Mouse (Mus musculus) kidney, embryonic 16.5 days (tissue): ENCODE measurements around the gene Gkn3. TPM values are rescaled to one million over a fixed set of nuclear protein-coding genes. Genes with fewer than 3 reads are reported as not detected.

Experiments
- ATAC-seq: fragments of 200-750 bp; cut with Nextera tagmentation; 2 replicates; pipeline ENCODE4 v1.8.0; 2017; ENCODE audit warnings: moderate TSS enrichment; ENCODE audit not compliant: low FRiP score, low TSS enrichment
- H3K27ac ChIP-seq: fragments of 300-500 bp; sonication (generic); 2 replicates; pipeline ENCODE4 v1.5.1; 2014; ENCODE audit warnings: low read length
- H3K27me3 ChIP-seq: fragments of 300-500 bp; sonication (generic); 2 replicates; pipeline ENCODE4 v1.6.1; 2014; ENCODE audit warnings: low read length, control low read depth, mixed read lengths; ENCODE audit not compliant: insufficient read depth
- H3K36me3 ChIP-seq: fragments of 300-500 bp; sonication (generic); 2 replicates; pipeline ENCODE4 v1.6.1; 2014; ENCODE audit warnings: low read length, control low read depth, mixed read lengths; ENCODE audit not compliant: insufficient read depth
- H3K4me1 ChIP-seq: fragments of 300-500 bp; sonication (generic); 2 replicates; pipeline ENCODE4 v1.6.1; 2014; ENCODE audit warnings: low read length, control low read depth, mixed read lengths; ENCODE audit not compliant: insufficient read depth
- H3K4me2 ChIP-seq: fragments of 300-500 bp; sonication (generic); replicated peaks from 2 replicates; pipeline ENCODE4 v1.6.1; 2014; ENCODE audit warnings: low read depth, low read length
- H3K4me3 ChIP-seq: fragments of 300-500 bp; sonication (generic); 2 replicates; pipeline ENCODE4 v1.5.1; 2014; ENCODE audit warnings: mild to moderate bottlenecking, low read length
- H3K9ac ChIP-seq: fragments of 300-500 bp; sonication (generic); replicated peaks from 2 replicates; pipeline ENCODE4 v1.6.1; 2014; ENCODE audit warnings: low read length
- H3K9me3 ChIP-seq: fragments of 300-500 bp; sonication (generic); 2 replicates; pipeline ENCODE4 v1.6.1; 2016; ENCODE audit warnings: low read length, control low read depth
- WGBS: fragments of 180-500 bp; shearing (Covaris S2); extraction: QIAGEN DNeasy Blood & Tissue Kit; methylation state at CpG from one replicate; pipeline ENCODE4 v1.1.7; 2014; 5-methylcytosine and 5-hydroxymethylcytosine counted together
- polyA plus RNA-seq: library from polyadenylated mRNA; unstranded; fragments of >200 nt; fragmentation: Nextera tagmentation; extraction: Ambion mirVana; gene quantifications from 2 replicates; pipeline ENCODE4 v1.2.1, GENCODE M21; 2015

The Gkn3 gene
- polyA plus RNA-seq, 1 experiment from 2014 or later = 0.56 TPM

GRCm38 (mm10) chr6:87373057-87373456 lies 15.7 kb downstream of the Gkn3 start, which contains the start of gene Gkn2:
Gene Gkn2 (plus strand): TSS chr6:87373357.
- no peak within 1 kb of the TSS for H3K4me3 ChIP-seq
- no peaks in the 10 kb centered on the region for H3K4me1 ChIP-seq
- 86% methylated on average over 9 of the region's 9 CpGs for WGBS
- no peak for ATAC-seq
- H3K4me2 ChIP-seq = no peak within 1 kb of the TSS
- H3K36me3 ChIP-seq = no peaks in the 10 kb centered on the region
- H3K9me3 ChIP-seq = no peaks in the 10 kb centered on the region
- H3K27ac ChIP-seq = no peak within 1 kb of the TSS
- no peak within 1 kb of the TSS for H3K9ac ChIP-seq
- H3K27me3 ChIP-seq = no peaks in the 10 kb centered on the region

- Histone ChIP-seq H3K4me1 (no peaks in the 10 kb centered on the region), H3K36me3 (no peaks in the 10 kb centered on the region), H3K4me2 (no peak overlapping the region), H3K9ac (no peak overlapping the region), H3K9me3 (no peaks in the 10 kb centered on the region), H3K4me3 (no peak overlapping the region), H3K27me3 (no peaks in the 10 kb centered on the region), H3K27ac (no peak overlapping the region)
- ATAC-seq = no peak
- WGBS = 82% methylated on average over 5 of the region's 5 CpGs
Measured at GRCm38 (mm10) chr6:87369223-87369622, 19.5 kb downstream of the Gkn3 start.

- Histone ChIP-seq H3K4me3 (no peak overlapping the region), H3K27me3 (no peaks in the 10 kb centered on the region; the same call in 1 of the 2 replicates), H3K4me2 (no peak overlapping the region), H3K4me1 (no peaks in the 10 kb centered on the region), H3K9ac (no peak overlapping the region), H3K36me3 (no peaks in the 10 kb centered on the region), H3K27ac (no peak overlapping the region), H3K9me3 (no peaks in the 10 kb centered on the region)
- 82% methylated on average over 5 of the region's 5 CpGs for WGBS
- ATAC-seq = no peak
Measured at GRCm38 (mm10) chr6:87354441-87354840, 34.3 kb downstream of the Gkn3 start.

GRCm38 (mm10) chr6:87350829-87351228 lies 37.9 kb downstream of the Gkn3 start, which contains the start of gene Gkn1:
Gene Gkn1 (minus strand): TSS chr6:87350942.
- no peaks in the 10 kb centered on the region for H3K9me3 ChIP-seq
- ATAC-seq = no peak
- H3K4me1 ChIP-seq = no peaks in the 10 kb centered on the region
- no peak within 1 kb of the TSS for H3K4me3 ChIP-seq
- no peaks in the 10 kb centered on the region for H3K36me3 ChIP-seq
- H3K4me2 ChIP-seq = no peak within 1 kb of the TSS
- 95% methylated on average over 8 of the region's 8 CpGs for WGBS
- H3K9ac ChIP-seq = no peak within 1 kb of the TSS
- H3K27me3 ChIP-seq = no peaks in the 10 kb centered on the region; the same call in 1 of the 2 replicates
- no peak within 1 kb of the TSS for H3K27ac ChIP-seq

GRCm38 (mm10) chr6:87335935-87336295 lies 52.8 kb downstream of the Gkn3 start:
- Histone ChIP-seq H3K27me3 (peaks cover 3% of the 10 kb centered on the region; the same call in 1 of the 2 replicates), H3K27ac (no peak overlapping the region), H3K4me2 (peak overlapping the region; percentile 91; the same call in 1 of the 2 replicates), H3K36me3 (no peaks in the 10 kb centered on the region), H3K9ac (no peak overlapping the region), H3K9me3 (no peaks in the 10 kb centered on the region), H3K4me1 (peaks cover 21% of the 10 kb centered on the region), H3K4me3 (peak overlapping the region; percentile 79)
- no peak for ATAC-seq
- WGBS = 28% methylated on average over 6 of the region's 6 CpGs

GRCm38 (mm10) chr6:87335091-87335934 lies 53.4 kb downstream of the Gkn3 start, which contains the start of gene Antxr1:
Gene Antxr1 (minus strand): TSS chr6:87335821.
- peak within 1 kb of the TSS; percentile 92 for H3K9ac ChIP-seq
- peaks cover 3% of the 10 kb centered on the region; the same call in 1 of the 2 replicates for H3K27me3 ChIP-seq
- H3K4me1 ChIP-seq = peaks cover 21% of the 10 kb centered on the region
- peak within 1 kb of the TSS; percentile 89 for H3K27ac ChIP-seq
- H3K36me3 ChIP-seq = no peaks in the 10 kb centered on the region
- peak within 1 kb of the TSS; percentile 79 for H3K4me3 ChIP-seq
- peak; percentile 84 for ATAC-seq
- H3K9me3 ChIP-seq = no peaks in the 10 kb centered on the region
- peak within 1 kb of the TSS; percentile 91 for H3K4me2 ChIP-seq
- under 1% methylated on average over 54 of the region's 54 CpGs for WGBS

GRCm38 (mm10) chr6:87334361-87335090 lies 54.2 kb downstream of the Gkn3 start:
- peak overlapping the region; percentile 79 for H3K4me3 ChIP-seq
- H3K4me1 ChIP-seq = peaks cover 21% of the 10 kb centered on the region
- H3K27ac ChIP-seq = peak overlapping the region; percentile 89; the same call in 1 of the 2 replicates
- WGBS = 10% methylated on average over 11 of the region's 11 CpGs
- peaks cover 3% of the 10 kb centered on the region; the same call in 1 of the 2 replicates for H3K27me3 ChIP-seq
- H3K36me3 ChIP-seq = no peaks in the 10 kb centered on the region
- no peaks in the 10 kb centered on the region for H3K9me3 ChIP-seq
- H3K4me2 ChIP-seq = peak overlapping the region; percentile 91
- ATAC-seq = no peak
- H3K9ac ChIP-seq = peak overlapping the region; percentile 92

Other genes starting within 250 kb of the Gkn3 start
- gene Antxr1, start 53.1 kb downstream of the Gkn3 start, polyA plus RNA-seq = 5.2 and 5.5 TPM in 2 replicates
- gene Gkn1, start 38.0 kb downstream of the Gkn3 start, polyA plus RNA-seq = not detected in 2 replicates
- not detected in 2 replicates for gene Gkn2, start 15.6 kb downstream of the Gkn3 start, polyA plus RNA-seq
- not detected in 2 replicates for gene Bmp10, start 40.1 kb upstream of the Gkn3 start, polyA plus RNA-seq
- gene Arhgap25, start 144.3 kb upstream of the Gkn3 start, polyA plus RNA-seq = 5.4 and 6.3 TPM in 2 replicates
- 5.0 and 5.1 TPM in 2 replicates for gene Prokr1, start 201.8 kb upstream of the Gkn3 start, polyA plus RNA-seq